Mouse (Mus musculus) olfactory bulb, adult 2 months (tissue): ENCODE measurements at regions not wholly inside any gene's neighbourhood (a gene's known extent, or its start where the extent isn't known, plus 50 kb on each side); places are given as distances from the start of the nearest gene placed in this dataset.

Experiments
- CTCF ChIP-seq: fragments of 200-500 bp; IDR thresholded peaks from 2 replicates; pipeline ENCODE4 v1.5.1; 2012; ENCODE audit warnings: low read depth, mild to moderate bottlenecking, low read length, moderate library complexity; ENCODE audit not compliant: insufficient read depth
- POLR2A ChIP-seq: fragments of 200-500 bp; IDR thresholded peaks from 2 replicates; pipeline ENCODE4 v1.6.1; 2012; ENCODE audit warnings: mild to moderate bottlenecking, low read depth, low read length, moderate library complexity; ENCODE audit not compliant: insufficient read depth

- no peak for TF ChIP-seq CTCF
- no peak for TF ChIP-seq POLR2A
These were observed 410.2 kb upstream of the Mki67 start for GRCm38 (mm10) chr7:136126393-136126792.
